Mouse (Mus musculus) forebrain, embryonic 10.5 days (tissue): ENCODE data around the gene Rab20. TPM values are rescaled to one million over a fixed set of nuclear protein-coding genes. Genes with fewer than 3 reads are reported as not detected.
A peak's percentile ranks its signal among the peaks of the same experiment; 100 is the strongest.
"Not testable (repeated sequence)": the region's sequence is repeated elsewhere in the genome, so short reads cannot be mapped to it uniquely, and the experiment has no call there.

ENCODE experiments used
- DNase-seq: peaks from one replicate; pipeline ENCODE4 v3.0.0-alpha.2; 2017; ENCODE audit warnings: low spot score; ENCODE audit errors: extremely low spot score
- H3K27ac ChIP-seq: fragments of 300-500 bp; sonication (generic); 2 replicates; pipeline ENCODE4 v1.5.1; 2016; ENCODE audit warnings: mild to moderate bottlenecking
- H3K27me3 ChIP-seq: fragments of 300-500 bp; sonication (generic); 2 replicates; pipeline ENCODE4 v1.6.1; 2016; ENCODE audit warnings: mild to moderate bottlenecking; ENCODE audit not compliant: poor library complexity, severe bottlenecking
- H3K36me3 ChIP-seq: fragments of 300-500 bp; sonication (generic); replicated peaks from 2 replicates; pipeline ENCODE4 v1.6.1; 2016; ENCODE audit warnings: mild to moderate bottlenecking, moderate library complexity
- H3K4me1 ChIP-seq: fragments of 300-500 bp; sonication (generic); 2 replicates; pipeline ENCODE4 v1.6.1; 2016
- H3K4me3 ChIP-seq: fragments of 300-500 bp; sonication (generic); 2 replicates; pipeline ENCODE4 v1.5.1; 2016; ENCODE audit warnings: mild to moderate bottlenecking, moderate library complexity
- H3K9me3 ChIP-seq: fragments of 300-500 bp; sonication (generic); 2 replicates; pipeline ENCODE4 v1.6.1; 2016; ENCODE audit warnings: mild to moderate bottlenecking, moderate library complexity
- WGBS: fragments of 180-500 bp; shearing (Covaris S2); methylation state at CpG from one replicate; pipeline ENCODE4 v1.1.7; 2016; 5-methylcytosine and 5-hydroxymethylcytosine counted together
- polyA plus RNA-seq: library from polyadenylated mRNA; unstranded; fragments of >200 nt; fragmentation: Nextera tagmentation; extraction: Ambion mirVana; gene quantifications from 2 replicates; pipeline ENCODE4 v1.2.1, GENCODE M21; 2016

Gene Rab20
- polyA plus RNA-seq, 1 experiment from 2014 or later: 1.4 TPM

GRCm38 (mm10) chr8:11503476-11504232, 25.1 kb upstream of the Rab20 start:
- no peak overlapping the region for H3K27ac ChIP-seq
- H3K4me3 ChIP-seq: no peak overlapping the region
- DNase-seq: no peak
- H3K27me3 ChIP-seq: no peaks in the 10 kb centered on the region
- 91% methylated on average over 13 of the region's 13 CpGs for WGBS
- peaks cover 3% of the 10 kb centered on the region for H3K4me1 ChIP-seq
- peaks cover 86% of the 10 kb centered on the region for H3K36me3 ChIP-seq
- no peaks in the 10 kb centered on the region for H3K9me3 ChIP-seq

- no peak overlapping the region for H3K27ac ChIP-seq
- 86% methylated on average over 4 of the region's 4 CpGs for WGBS
- H3K9me3 ChIP-seq: peaks cover 4% of the 10 kb centered on the region; the same call in 1 of the 2 replicates
- H3K4me3 ChIP-seq: peak overlapping the region; percentile 85; the same call in 1 of the 2 replicates
- H3K27me3 ChIP-seq: peaks cover 6% of the 10 kb centered on the region; the same call in 1 of the 2 replicates
- peaks cover 39% of the 10 kb centered on the region for H3K36me3 ChIP-seq
- peaks cover 19% of the 10 kb centered on the region for H3K4me1 ChIP-seq
- DNase-seq: no peak
Measured at GRCm38 (mm10) chr8:11498786-11499485, 20.4 kb upstream of the Rab20 start.

GRCm38 (mm10) chr8:11498281-11498680, 19.8 kb upstream of the Rab20 start:
- H3K4me1 ChIP-seq: peaks cover 19% of the 10 kb centered on the region
- peak overlapping the region; percentile 85 for H3K4me3 ChIP-seq
- H3K27ac ChIP-seq: no peak overlapping the region
- H3K27me3 ChIP-seq: peaks cover 6% of the 10 kb centered on the region; the same call in 1 of the 2 replicates
- H3K9me3 ChIP-seq: peaks cover 4% of the 10 kb centered on the region; the same call in 1 of the 2 replicates
- no peak for DNase-seq
- WGBS: 80% methylated on average over 12 of the region's 12 CpGs
- peaks cover 32% of the 10 kb centered on the region for H3K36me3 ChIP-seq

GRCm38 (mm10) chr8:11497017-11497990, 18.8 kb upstream of the Rab20 start, which contains the start of gene Naxd:
Gene Naxd, plus strand, starts transcription at chr8:11497506.
- Histone ChIP-seq H3K4me1 (peaks cover 19% of the 10 kb centered on the region), H3K27ac (peak within 1 kb of the TSS; percentile 91), H3K36me3 (peaks cover 23% of the 10 kb centered on the region), H3K27me3 (peaks cover 6% of the 10 kb centered on the region; the same call in 1 of the 2 replicates), H3K4me3 (peak within 1 kb of the TSS; percentile 85), H3K9me3 (peaks cover 4% of the 10 kb centered on the region; the same call in 1 of the 2 replicates)
- peak; percentile 91 for DNase-seq
- WGBS: 4% methylated on average over 73 of the region's 73 CpGs

DNA sequence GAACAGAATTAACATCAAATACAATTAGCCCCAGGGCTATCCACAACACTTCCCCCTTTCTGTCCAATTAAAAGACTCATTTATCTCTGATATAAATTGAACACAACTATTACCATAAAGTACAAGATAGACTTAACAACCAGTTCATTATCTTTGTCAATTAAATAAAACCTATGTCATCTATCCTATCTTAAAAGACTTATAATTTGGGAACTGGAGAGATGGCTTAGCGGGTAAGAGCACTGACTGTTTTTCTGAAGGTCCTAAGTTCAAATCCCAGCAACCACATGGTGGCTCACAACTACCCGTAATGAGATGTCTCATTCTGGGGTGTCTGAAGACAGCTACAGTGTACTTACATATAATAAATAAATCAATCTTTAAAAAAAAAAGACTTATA, 13.8 kb upstream of the Rab20 start:
- H3K36me3 ChIP-seq, H3K27ac ChIP-seq, DNase-seq, H3K9me3 ChIP-seq, H3K4me1 ChIP-seq, H3K4me3 ChIP-seq: not testable (repeated sequence)
- 87% methylated on average over 2 of the region's 2 CpGs for WGBS
- peaks cover 36% of the 10 kb centered on the region; the same call in 1 of the 2 replicates for H3K27me3 ChIP-seq

DNA sequence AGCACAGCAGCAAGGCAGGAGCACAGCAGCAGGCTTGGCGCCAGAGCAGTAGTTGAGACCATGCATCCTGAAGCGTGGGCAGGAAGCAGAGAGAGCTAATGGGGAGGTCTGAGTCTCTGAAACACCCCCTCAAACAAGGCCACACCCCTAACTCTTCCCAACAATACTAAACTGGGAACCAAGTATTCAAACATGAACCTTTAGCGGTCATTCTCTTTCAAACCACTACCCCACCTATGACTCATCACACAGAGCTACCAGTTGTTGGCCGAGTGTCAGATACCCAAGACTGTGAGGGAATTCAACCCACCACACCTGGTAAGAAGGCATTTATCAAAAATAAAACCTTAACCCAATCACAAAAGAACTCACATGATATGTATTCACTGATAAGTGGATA, 8.7 kb upstream of the Rab20 start:
- no peak overlapping the region for H3K4me3 ChIP-seq
- no peak overlapping the region for H3K27ac ChIP-seq
- no peaks in the 10 kb centered on the region for H3K36me3 ChIP-seq
- no peak for DNase-seq
- H3K9me3 ChIP-seq: no peaks in the 10 kb centered on the region
- WGBS: 77% methylated on average over 4 of the region's 4 CpGs
- H3K27me3 ChIP-seq: peaks cover 50% of the 10 kb centered on the region
- H3K4me1 ChIP-seq: peaks cover 7% of the 10 kb centered on the region

DNA sequence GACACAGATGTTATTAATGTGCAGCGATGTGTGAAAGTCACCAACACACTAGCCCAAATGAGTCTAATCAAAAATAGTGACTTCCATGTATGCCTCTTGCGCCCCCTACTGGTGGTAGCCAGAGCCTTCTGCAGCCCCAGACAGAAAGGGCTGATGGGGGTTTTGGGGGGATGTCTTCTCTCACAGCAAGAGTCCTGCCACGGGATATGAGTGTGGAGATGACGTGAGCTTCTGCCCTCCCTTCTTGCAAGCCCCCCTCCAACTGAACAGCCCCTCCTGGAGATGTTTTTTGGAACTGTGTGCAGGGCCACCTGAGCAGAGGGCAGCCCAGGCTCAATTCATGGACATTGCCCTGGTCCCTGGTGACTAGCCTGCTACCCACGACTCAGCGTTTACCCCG, 7.6 kb upstream of the Rab20 start:
- DNase-seq: peak; percentile 73
- Histone ChIP-seq H3K36me3 (no peaks in the 10 kb centered on the region), H3K27me3 (peaks cover 55% of the 10 kb centered on the region), H3K4me1 (peaks cover 11% of the 10 kb centered on the region), H3K4me3 (no peak overlapping the region), H3K27ac (no peak overlapping the region), H3K9me3 (no peaks in the 10 kb centered on the region)
- 28% methylated on average over 7 of the region's 7 CpGs for WGBS

- WGBS: 78% methylated on average over 3 of the region's 3 CpGs
- no peak overlapping the region for H3K27ac ChIP-seq
- no peak for DNase-seq
- no peak overlapping the region for H3K4me3 ChIP-seq
- H3K4me1 ChIP-seq: peaks cover 35% of the 10 kb centered on the region
- H3K9me3 ChIP-seq: no peaks in the 10 kb centered on the region
- no peaks in the 10 kb centered on the region for H3K36me3 ChIP-seq
- peaks cover 67% of the 10 kb centered on the region for H3K27me3 ChIP-seq
Measured at GRCm38 (mm10) chr8:11482537-11482936, 4.0 kb upstream of the Rab20 start.

DNA sequence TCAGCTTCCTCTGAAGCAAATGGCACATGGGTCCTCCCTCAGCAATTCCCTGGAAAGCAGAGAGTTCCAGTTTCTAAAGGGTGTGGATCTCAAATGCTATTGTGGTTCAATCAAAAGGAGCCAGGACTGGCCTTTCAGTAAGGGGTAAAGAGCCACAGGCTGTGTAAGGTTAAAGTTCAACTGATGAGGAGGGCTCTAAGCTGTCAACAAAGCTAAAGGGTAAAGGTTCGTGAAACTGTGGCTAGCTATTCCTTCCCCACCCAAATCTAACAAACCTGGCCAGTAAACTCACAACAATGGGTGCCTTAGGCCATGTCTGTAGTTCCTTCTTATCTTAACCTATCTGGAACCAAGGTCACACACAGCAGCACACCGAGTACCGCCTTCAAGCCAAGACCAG, 3.4 kb upstream of the Rab20 start:
- WGBS: 56% methylated on average over 3 of the region's 3 CpGs
- H3K27me3 ChIP-seq: peaks cover 73% of the 10 kb centered on the region
- H3K36me3 ChIP-seq: no peaks in the 10 kb centered on the region
- H3K4me3 ChIP-seq: no peak overlapping the region
- no peak for DNase-seq
- H3K4me1 ChIP-seq: peaks cover 39% of the 10 kb centered on the region
- no peaks in the 10 kb centered on the region for H3K9me3 ChIP-seq
- no peak overlapping the region for H3K27ac ChIP-seq

DNA sequence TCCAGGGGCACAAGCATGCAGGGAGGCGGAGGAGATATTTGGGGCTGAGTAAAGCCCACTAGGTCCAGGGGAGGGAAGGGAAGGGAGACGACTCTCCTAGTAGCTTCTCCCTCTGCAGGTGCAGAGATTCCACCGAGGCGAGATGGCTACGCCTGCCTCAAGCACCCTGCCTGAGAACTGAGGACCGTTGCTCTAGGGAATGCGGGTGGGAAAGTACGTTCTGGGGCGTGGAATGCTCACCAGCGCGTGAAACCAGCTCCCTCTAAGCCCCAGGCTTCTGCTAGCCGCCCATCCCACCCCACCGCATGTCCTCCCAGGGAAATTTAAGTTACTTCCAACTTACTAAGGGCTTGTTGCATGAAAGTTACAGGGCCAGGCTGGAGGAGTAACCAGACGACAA, 1.1 kb upstream of the Rab20 start:
- Histone ChIP-seq H3K36me3 (no peaks in the 10 kb centered on the region), H3K4me1 (peaks cover 52% of the 10 kb centered on the region), H3K27me3 (peaks cover 94% of the 10 kb centered on the region), H3K4me3 (peak overlapping the region; percentile 66; the same call in 1 of the 2 replicates), H3K9me3 (no peaks in the 10 kb centered on the region), H3K27ac (no peak overlapping the region)
- 2% methylated on average over 14 of the region's 14 CpGs for WGBS
- no peak for DNase-seq

DNA sequence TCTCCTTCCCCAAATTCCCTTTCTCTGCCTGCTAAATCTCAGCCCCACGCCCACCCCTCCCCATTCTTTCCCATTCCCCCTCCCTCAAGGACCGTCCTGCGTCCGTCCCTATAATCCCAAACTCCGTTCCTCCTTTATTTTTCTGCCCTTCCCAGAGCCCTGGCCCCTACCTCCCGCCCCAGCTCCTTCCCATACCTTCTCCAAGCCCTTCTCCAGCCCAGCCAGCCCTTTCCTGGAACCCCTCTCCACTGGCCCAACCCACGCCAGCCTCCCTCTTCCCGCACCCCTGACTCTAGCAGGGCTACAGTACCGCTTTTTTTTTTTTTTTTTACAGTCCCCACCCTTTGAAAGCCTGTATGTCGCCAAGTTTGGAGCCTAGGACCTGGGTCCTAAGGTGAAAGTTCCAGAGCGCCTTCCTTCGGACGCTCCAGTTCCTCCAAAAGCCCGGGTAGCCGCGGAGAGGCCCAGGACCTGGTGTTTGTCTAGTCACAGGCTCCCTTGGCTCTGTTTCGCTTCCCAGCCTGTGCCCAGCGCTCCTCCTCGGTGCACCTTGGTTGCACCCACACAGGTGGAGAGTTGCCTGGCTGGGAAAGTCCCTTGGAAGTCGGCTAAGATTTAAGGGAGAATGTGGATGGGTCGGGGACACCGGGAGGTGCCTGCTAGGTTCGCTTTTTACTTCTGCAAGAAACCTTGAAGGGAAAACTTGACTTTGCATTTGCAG, 457 bp upstream of the Rab20 start:
- Histone ChIP-seq H3K4me1 (peaks cover 54% of the 10 kb centered on the region), H3K4me3 (peak overlapping the region; percentile 66), H3K27me3 (peaks cover 96% of the 10 kb centered on the region), H3K9me3 (no peaks in the 10 kb centered on the region), H3K36me3 (no peaks in the 10 kb centered on the region), H3K27ac (peak overlapping the region; percentile 30; the same call in 1 of the 2 replicates)
- peak; percentile 41 for DNase-seq
- under 1% methylated on average over 23 of the region's 23 CpGs for WGBS

DNA sequence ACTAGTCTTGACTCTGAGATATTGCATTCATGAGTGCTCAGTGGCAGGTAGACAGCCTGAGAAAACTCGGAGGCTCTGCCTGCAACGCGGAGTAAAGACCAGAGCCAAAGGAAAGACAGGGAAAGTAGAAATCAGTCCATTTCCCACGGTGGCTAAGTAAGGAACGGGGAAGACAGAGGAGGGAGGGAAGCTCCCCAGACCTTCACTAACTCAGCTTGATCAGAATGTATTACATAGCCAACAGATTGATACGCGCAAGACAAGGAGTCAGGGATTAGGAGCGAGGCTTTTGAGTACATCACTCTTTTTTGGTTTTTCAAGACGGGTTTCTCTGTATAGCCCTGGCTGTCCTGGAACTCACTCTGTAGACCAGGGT, 1.3 kb downstream of the Rab20 start:
- WGBS: 5% methylated on average over 9 of the region's 9 CpGs
- H3K27me3 ChIP-seq: peaks cover 99% of the 10 kb centered on the region
- no peaks in the 10 kb centered on the region for H3K9me3 ChIP-seq
- H3K4me3 ChIP-seq: peak overlapping the region; percentile 34
- H3K36me3 ChIP-seq: no peaks in the 10 kb centered on the region
- H3K27ac ChIP-seq: no peak overlapping the region
- DNase-seq: no peak
- H3K4me1 ChIP-seq: peaks cover 67% of the 10 kb centered on the region
